Mouse (Mus musculus): Measurements from ENCODE around the gene Flt3l.
"Not testable (repeated sequence)": the region's sequence is repeated elsewhere in the genome, so short reads cannot be mapped to it uniquely, and the experiment has no call there.

The Flt3l gene

DNA sequence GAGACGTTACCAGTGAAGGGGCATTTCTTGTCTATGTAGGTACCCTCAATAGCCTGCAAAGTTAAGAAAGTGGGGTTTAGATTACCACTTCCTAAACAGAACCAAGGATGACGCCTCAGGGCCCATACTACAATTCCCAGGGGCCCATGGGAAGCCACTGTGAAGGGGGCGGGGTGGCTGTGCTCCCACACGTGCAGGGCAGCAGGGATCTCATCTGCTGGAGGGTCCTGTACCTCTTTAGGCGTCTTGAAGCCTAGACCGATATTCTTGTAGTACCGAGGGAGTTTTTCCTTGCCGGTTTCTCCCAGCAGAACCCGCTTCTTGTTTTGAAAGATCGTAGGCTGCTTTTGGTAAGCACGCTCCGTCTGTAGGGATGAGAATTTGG, 13.1 kb downstream of the Flt3l start:
- no peak for DNase-seq

DNA sequence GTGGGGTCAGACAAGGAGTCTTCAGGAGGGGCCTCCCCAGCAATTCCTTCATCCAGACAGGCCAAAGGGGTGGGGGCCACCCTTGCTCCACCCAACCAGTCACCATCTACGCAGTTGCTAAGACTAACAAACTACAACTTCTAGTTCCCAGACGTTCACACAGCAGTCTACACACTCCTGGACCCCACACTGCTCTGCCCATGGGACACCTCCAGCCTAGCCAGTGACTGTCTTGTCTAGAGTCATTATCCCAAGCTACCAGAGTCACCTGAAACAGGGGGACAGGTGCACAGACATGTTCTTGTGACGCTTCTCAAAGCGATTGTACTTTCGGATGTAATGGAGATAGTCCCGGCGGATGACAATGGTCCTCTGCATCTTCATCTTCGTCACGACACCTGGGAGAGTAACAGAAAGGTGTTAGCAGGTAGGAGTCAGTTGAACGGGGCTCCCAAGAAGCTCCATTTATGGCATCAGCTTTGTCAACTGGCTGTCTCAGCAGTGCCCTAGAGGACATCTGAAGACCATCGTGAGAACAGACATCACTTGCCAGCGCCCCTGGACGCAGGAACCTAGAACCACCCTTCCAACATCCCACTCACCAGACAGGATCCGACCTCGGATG, 13.6 kb downstream of the Flt3l start:
- no peak for DNase-seq

GRCm38 (mm10) chr7:45121966-45122365, 14.3 kb downstream of the Flt3l start:
- no peak for DNase-seq

- DNase-seq, result peak in 1 of 2 experiments; percentile 37
Measured at GRCm38 (mm10) chr7:45121404-45121803, 14.8 kb downstream of the Flt3l start.

DNA sequence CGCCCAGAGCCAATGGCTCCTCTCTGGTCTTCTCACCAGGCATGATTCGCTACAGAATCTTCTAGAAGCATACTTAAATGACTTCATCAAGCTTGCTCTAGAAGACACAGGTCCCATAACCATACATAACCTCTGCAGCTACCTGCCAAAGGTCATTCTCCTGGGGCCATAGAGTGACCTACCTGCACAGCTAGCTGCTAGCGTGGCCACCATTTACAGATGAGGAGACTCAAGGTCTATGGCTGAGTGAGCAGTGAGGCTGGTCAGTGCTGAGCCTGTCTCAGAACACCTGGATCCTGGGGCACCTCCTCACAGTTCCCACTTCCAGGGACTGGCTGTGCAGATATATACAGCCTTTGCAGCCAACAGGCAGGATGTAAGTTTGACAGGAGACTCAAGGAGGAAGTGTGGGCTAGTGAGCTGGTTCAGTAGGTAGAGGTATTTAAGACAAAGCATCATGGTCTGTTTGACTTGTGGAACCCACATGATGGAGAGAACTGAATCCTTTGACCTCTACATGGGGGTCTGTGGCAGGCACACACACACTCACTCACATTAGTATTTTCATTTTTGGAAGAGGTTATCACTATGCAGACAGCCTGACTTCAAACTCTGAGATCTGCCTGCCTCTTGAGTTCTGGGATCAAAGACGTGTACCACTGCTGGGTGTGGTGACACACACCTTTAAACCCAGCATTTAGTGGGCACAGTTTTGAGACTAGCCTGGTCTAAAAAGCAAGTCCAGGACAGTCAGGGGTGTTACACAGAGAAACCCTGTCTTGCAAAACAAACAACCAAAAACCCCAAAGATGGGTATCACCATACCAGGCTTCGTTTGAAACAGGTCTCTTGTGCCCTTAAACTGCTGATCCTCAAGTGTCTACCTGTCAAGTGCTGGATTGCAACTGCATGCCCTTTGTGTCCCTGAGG, 16.2 kb downstream of the Flt3l start:
- DNase-seq, result no peak

GRCm38 (mm10) chr7:45118336-45118735, 17.9 kb downstream of the Flt3l start:
- no peak for DNase-seq

DNA sequence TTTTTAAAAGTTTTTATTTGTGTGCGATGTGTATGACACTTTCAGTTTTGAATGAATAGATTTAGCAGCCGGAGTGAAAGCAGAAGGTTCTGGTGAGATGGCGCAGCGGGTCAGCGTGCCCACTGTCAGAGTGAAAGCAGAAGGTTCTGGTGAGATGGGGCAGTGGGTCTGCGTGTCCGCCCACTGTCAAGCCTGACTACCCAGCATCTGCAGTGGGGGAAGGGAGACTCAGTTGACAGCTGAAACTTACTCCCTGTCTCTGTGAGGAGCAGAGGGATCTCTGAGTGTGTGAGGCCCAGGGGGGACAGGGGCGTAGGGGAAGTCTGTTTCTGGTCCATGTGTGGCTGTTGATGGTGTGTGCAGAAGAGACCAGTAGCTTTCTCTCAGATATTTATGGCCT, 18.7 kb downstream of the Flt3l start:
- no peak for DNase-seq

DNA sequence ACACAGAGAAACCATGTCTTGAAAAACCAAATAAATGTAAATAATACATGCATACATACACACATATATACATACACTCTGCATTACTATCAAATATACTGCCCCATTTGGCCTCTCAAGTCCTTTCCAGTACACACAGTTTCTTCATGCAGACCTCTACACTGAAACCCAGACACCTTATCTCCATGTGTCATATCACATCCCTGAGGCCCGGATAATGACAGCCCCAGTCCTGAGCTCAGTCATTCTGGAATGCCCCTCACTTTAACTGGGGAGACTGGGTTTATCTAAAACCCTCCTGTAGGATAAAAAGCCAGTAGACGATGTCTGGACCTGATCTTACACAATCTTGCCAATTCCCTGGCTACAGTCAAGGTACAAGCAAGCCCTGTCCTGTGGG, 22.8 kb downstream of the Flt3l start:
- DNase-seq, result no peak

- no peak for DNase-seq
Measured at GRCm38 (mm10) chr7:45112529-45112928, 23.7 kb downstream of the Flt3l start.

- DNase-seq, result no peak
Measured at GRCm38 (mm10) chr7:45111940-45112339, 24.3 kb downstream of the Flt3l start.

- not testable (repeated sequence) for DNase-seq
Measured at GRCm38 (mm10) chr7:45110089-45110488, 26.1 kb downstream of the Flt3l start.

GRCm38 (mm10) chr7:45107052-45107645, 29.1 kb downstream of the Flt3l start:
- no peak for DNase-seq

DNA sequence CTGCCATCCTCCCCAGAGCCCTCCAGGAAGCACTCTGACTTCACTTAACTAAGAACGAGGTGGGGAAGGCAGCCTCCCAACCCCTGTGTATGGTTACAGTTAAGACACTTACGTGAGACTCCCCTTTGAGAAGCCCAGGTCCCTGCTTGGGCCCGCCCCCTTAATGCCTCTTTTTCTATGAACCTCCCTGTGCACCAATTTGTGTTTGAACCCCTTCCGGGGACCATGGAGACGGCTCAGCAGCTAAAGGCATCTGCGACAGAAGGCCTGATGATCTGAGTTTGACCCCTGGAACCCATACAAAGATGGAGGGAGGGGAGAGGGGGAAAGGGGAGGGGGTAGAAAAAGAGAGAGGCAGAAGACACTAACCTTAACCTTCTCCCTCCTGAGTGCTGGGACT, 29.8 kb downstream of the Flt3l start:
- no peak for DNase-seq

DNA sequence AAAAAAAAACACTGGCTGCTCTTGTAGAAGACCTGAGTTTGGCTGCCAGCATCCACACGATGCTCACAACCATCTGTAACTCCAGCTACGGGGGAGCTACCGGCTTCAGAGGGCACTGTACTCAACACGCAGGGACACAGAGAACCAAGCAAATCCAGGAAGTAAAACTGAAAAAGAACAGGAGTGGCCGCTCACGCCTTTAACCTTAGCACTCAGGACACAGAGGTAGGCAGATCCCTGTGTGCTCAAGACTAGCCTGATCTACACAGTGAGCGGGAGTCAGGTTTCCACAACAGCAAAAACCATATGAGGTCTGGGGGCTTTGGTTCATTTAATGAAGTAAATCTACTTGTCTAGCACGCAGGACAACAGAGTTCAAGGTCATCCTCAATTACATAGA, 30.7 kb downstream of the Flt3l start:
- no peak for DNase-seq

- no peak for DNase-seq
Measured at GRCm38 (mm10) chr7:45104941-45105340, 31.3 kb downstream of the Flt3l start.

GRCm38 (mm10) chr7:45103652-45104180, 32.5 kb downstream of the Flt3l start, which contains the start of gene Fcgrt:
Fcgrt (minus strand) TSS chr7:45103851.
- DNase-seq, result peak; percentile 48 to 62

DNA sequence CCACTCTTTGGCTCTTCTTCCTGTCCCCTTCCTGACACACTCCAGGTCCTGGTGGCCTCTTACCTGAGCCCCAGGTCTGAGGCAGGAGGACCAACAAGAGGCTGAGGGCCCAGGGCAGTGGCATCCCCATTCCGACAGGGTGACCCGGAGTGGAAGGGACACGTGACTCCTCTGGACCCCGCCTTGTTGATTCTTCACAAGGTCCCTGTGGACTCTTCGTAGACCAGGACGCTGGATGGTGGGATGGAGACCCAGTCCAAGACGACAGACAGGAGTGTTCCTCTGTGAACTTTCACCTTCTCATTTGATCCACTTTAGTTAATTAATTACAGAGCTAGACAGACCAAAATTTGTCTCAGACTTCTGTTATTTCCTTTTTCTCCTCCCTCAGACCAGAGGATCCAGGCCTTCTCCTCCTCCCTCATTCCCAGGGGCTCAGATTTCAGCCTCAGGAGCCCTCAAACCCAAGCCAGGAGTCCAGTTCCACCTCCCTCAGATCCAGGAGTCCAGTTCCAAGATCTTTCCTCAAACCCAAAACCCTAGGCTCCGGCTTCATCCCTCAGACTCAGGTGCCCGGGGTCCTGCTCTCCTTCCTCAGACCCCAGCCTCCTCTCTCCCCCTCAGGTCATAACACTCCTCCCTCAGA, 33.2 kb downstream of the Flt3l start:
- DNase-seq, result no peak

- DNase-seq, result no peak
Measured at GRCm38 (mm10) chr7:45102441-45102840, 33.8 kb downstream of the Flt3l start.

DNA sequence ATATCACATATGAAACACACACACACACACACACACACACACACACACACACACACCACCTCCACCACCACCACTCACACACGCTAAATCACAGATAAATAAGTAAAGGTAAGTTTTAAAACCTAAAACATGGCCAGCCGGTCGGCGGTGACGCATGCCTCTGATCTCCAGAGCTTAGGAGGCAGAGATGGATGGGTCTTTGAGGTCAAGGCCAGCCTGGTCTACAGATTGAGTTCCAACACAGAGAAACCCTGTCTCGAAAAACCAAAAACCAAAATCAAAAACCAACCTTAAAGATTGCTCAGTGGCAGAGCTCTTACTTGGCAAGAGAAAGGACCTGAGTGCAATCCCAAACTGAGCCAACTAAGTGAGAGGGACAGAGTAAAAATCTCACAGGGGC, 36.2 kb downstream of the Flt3l start:
- DNase-seq, result no peak

DNA sequence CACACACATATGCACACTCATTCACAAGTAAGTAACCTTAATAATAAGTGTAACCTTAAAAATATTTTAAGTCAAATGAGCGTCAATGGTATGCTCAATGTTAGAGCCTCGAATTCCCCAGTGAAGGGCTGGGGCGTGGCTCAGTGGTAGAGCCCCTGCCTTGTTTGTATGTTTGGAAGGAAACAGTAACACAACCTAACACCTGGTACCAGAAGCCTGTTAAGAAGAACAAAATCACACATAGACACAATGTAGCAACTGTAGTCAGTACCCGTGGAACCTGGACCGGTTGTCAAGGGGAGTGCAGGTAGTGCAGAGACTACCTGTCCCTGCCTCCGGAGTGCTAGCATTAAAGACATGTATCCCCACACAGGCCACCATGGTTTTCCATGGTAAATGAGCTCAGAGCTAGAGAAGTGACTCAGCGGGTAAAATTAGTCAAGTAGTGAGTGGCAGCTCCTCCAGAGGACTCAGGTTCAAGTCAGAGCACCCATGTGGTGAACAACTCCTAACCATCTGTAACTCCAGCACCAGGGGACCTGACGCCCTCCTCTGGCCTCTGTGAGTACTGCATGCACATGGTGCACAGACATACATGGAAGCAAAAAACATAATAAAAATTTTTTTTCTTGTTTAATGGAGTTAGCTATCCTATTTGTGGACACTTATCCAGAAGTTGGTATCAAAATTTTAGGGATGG, 37.5 kb downstream of the Flt3l start:
- DNase-seq, result no peak

DNA sequence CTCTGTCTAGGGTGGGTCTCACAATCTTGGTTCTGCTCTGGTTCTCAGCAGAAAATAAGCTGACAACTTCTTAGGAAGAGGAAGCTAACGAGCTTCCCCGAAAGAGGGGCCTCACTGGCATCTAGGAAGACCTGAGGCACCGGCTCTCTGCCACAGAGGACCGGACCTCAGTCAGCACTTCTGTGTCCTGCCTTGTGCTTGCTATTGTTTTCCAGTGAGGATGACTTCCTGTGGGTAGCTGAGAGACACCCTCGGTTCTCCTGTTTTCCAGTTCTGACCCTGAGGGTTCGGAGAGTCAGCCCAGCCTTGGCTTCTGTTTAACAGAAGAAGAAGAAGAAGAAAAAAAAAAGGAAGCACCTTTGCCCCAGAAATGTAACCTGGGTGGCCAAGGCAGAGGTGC, 38.8 kb downstream of the Flt3l start:
- DNase-seq, result no peak

- DNase-seq, result not testable (repeated sequence)
Measured at GRCm38 (mm10) chr7:45095965-45096364, 40.3 kb downstream of the Flt3l start.

All from cerebellum, postnatal 25 days (tissue).